Mouse (Mus musculus): Measurements from ENCODE around the gene Stau1.

Stau1 gene

GRCm38 (mm10) chr2:166983351-166983894, 12.7 kb downstream of the Stau1 start:
- DNase-seq = no peak

GRCm38 (mm10) chr2:166980161-166980560, 15.9 kb downstream of the Stau1 start:
- no peak for DNase-seq

GRCm38 (mm10) chr2:166977490-166977889, 18.6 kb downstream of the Stau1 start:
- no peak for DNase-seq

GRCm38 (mm10) chr2:166976356-166976755, 19.7 kb downstream of the Stau1 start:
- DNase-seq = no peak

- no peak for DNase-seq
Measured at GRCm38 (mm10) chr2:166974177-166974872, 21.8 kb downstream of the Stau1 start.

- no peak for DNase-seq
Measured at GRCm38 (mm10) chr2:166973153-166973552, 22.9 kb downstream of the Stau1 start.

- DNase-seq = no peak
Measured at GRCm38 (mm10) chr2:166964773-166965172, 31.3 kb downstream of the Stau1 start.

- DNase-seq = no peak
Measured at GRCm38 (mm10) chr2:166963257-166963656, 32.8 kb downstream of the Stau1 start.

- peak; percentile 27 for DNase-seq
Measured at GRCm38 (mm10) chr2:166960648-166961330, 35.3 kb downstream of the Stau1 start.

GRCm38 (mm10) chr2:166956805-166957204, 39.3 kb downstream of the Stau1 start:
- peak; percentile 58 for DNase-seq

GRCm38 (mm10) chr2:166952151-166952550, 43.9 kb downstream of the Stau1 start:
- no peak for DNase-seq

- DNase-seq = peak; percentile 29
Measured at GRCm38 (mm10) chr2:166950853-166951648, 45.0 kb downstream of the Stau1 start.

- no peak for DNase-seq
Measured at GRCm38 (mm10) chr2:166948936-166949335, 47.2 kb downstream of the Stau1 start.

GRCm38 (mm10) chr2:166948246-166948645, 47.9 kb downstream of the Stau1 start:
- DNase-seq = no peak

GRCm38 (mm10) chr2:166945456-166945855, 50.6 kb downstream of the Stau1 start:
- no peak for DNase-seq

GRCm38 (mm10) chr2:166944346-166944745, 51.8 kb downstream of the Stau1 start:
- DNase-seq = no peak

GRCm38 (mm10) chr2:166943146-166943545, 53.0 kb downstream of the Stau1 start:
- DNase-seq = no peak

- DNase-seq = no peak
Measured at GRCm38 (mm10) chr2:166936166-166936565, 59.9 kb downstream of the Stau1 start.

- DNase-seq = no peak
Measured at GRCm38 (mm10) chr2:166935582-166935981, 60.5 kb downstream of the Stau1 start.

- DNase-seq = no peak
Measured at GRCm38 (mm10) chr2:166934416-166934815, 61.7 kb downstream of the Stau1 start.

- DNase-seq = no peak
Measured at GRCm38 (mm10) chr2:166933943-166934342, 62.2 kb downstream of the Stau1 start.

GRCm38 (mm10) chr2:166923971-166924370, 72.1 kb downstream of the Stau1 start:
- no peak for DNase-seq

- DNase-seq = no peak
Measured at GRCm38 (mm10) chr2:166910536-166910935, 85.6 kb downstream of the Stau1 start.

Measured in cerebellum, adult 11 months (tissue).